In the genomic region with DNA sequence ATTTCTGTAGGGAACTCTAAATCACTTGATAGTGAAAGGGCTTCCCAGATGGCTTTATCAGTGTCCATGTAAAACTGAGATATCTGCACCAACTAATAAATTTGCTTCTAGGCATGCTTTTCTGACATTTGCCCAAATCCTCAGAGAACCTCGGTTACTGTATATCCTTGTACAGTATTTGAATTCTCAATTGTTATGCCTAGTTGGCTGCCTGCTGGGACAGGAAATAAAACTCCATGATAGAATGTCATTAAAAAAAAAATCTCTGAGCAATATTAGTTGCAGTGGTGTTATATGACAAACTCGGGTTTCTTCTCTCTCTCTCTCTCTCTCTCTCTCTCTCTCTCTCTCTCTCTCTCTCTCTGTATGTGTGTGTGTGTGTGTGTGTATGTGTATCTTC, we compare ENCODE assay signal across 22 mouse cellular contexts.
DNase-seq lines count a peak whose midpoint lies in the region; ATAC-seq and TF ChIP-seq lines count a peak whose summit lies in the region.
"Had no signal": no experiment of that assay in that cellular context is flagged by ENCODE, and none has a peak within 500 bp of the region (broad histone marks: within the 10 kb centered on the region; RNA-seq: fewer than 3 reads in every experiment).

No protein-coding gene starts in this region.

- TF ChIP-seq CTCF in lung, embryonic 14.5 days (IDR thresholded peaks at IDR 0.05; ENCODE audit: low read depth): no peak
- TF ChIP-seq CTCF in hindbrain, postnatal 0 days (IDR thresholded peaks at IDR 0.05; ENCODE audit: low read depth): no peak

- H3K27ac ChIP-seq in hindbrain, embryonic 14.5 days: peak overlapping the region; percentile 39; the same call in 1 of the 2 replicates
- no peak overlapping the region for H3K27ac ChIP-seq in hindbrain, embryonic 12.5 days
- H3K27ac ChIP-seq in lung, embryonic 14.5 days (ENCODE audit: low read depth): no peak overlapping the region
- H3K27ac ChIP-seq in hindbrain, postnatal 0 days: 0 out of 2 replicates have a peak overlapping the region, but pooled peaks have one; percentile 20
- no peak overlapping the region; the same call in 1 of the 2 replicates for H3K27ac ChIP-seq in neural tube, embryonic 14.5 days (ENCODE audit: low read depth, low read length)
- H3K27ac ChIP-seq: heart, embryonic 15.5 days; kidney, embryonic 15.5 days; liver, embryonic 13.5 days; lung, embryonic 15.5 days; stomach, embryonic 15.5 days had no signal

- intact Hi-C loops in gastrocnemius, postnatal 14 days (cut with DNase I; ENCODE audit: low total_unique reads): no loop called here

- no peak overlapping the region for H3K9ac ChIP-seq in hindbrain, embryonic 14.5 days
- H3K9ac ChIP-seq in hindbrain, embryonic 12.5 days: no peak overlapping the region
- H3K9ac ChIP-seq in lung, embryonic 14.5 days: no peak overlapping the region
- no peak overlapping the region for H3K9ac ChIP-seq in hindbrain, postnatal 0 days (replicated peaks; ENCODE audit: low read length)
- no peak overlapping the region for H3K9ac ChIP-seq in neural tube, embryonic 14.5 days (replicated peaks; ENCODE audit: low read depth, low read length)
- H3K9ac ChIP-seq: forebrain, embryonic 12.5 days; heart, embryonic 15.5 days; kidney, embryonic 15.5 days; limb, embryonic 12.5 days; liver, embryonic 13.5 days; lung, embryonic 15.5 days; stomach, embryonic 15.5 days had no signal

- H3K4me3 ChIP-seq in hindbrain, embryonic 14.5 days (replicated peaks; ENCODE audit: low read length): no peak overlapping the region
- H3K4me3 ChIP-seq in hindbrain, embryonic 12.5 days: no peak overlapping the region
- no peak overlapping the region for H3K4me3 ChIP-seq in lung, embryonic 14.5 days (ENCODE audit: low read depth, low read length)
- H3K4me3 ChIP-seq in hindbrain, postnatal 0 days (ENCODE audit: low read length): no peak overlapping the region
- H3K4me3 ChIP-seq in neural tube, embryonic 14.5 days (ENCODE audit: low read depth, low read length): no peak overlapping the region
- H3K4me3 ChIP-seq: forebrain, embryonic 12.5 days; heart, embryonic 15.5 days; kidney, embryonic 15.5 days; limb, embryonic 12.5 days; liver, embryonic 13.5 days; lung, embryonic 15.5 days; megakaryocyte, embryonic 14.5 days; stomach, embryonic 15.5 days had no signal

- DNase-seq in hindbrain, embryonic 14.5 days (ENCODE audit: low spot score): no peak
- DNase-seq in lung, embryonic 14.5 days: peak; percentile 37
- no peak for DNase-seq in lung, adult 18-20 months
- no peak for DNase-seq in hindbrain, postnatal 0 days (ENCODE audit: low spot score)
- no peak for DNase-seq in gastrocnemius, postnatal 14 days
- DNase-seq: cerebellum, adult 11-12 months; cerebellum, postnatal 10 days; heart, postnatal 36 days; liver, embryonic 13.5 days; lung, postnatal 36 days; thymus, postnatal 25 days had no signal

- H3K36me3 ChIP-seq in hindbrain, embryonic 14.5 days (replicated peaks; ENCODE audit: control insufficient read depth, insufficient read depth): no peaks in the 10 kb centered on the region
- no peaks in the 10 kb centered on the region for H3K36me3 ChIP-seq in hindbrain, embryonic 12.5 days
- no peaks in the 10 kb centered on the region for H3K36me3 ChIP-seq in lung, embryonic 14.5 days (ENCODE audit: insufficient read depth)
- no peaks in the 10 kb centered on the region for H3K36me3 ChIP-seq in hindbrain, postnatal 0 days (ENCODE audit: insufficient read depth, low read length)
- no peaks in the 10 kb centered on the region for H3K36me3 ChIP-seq in neural tube, embryonic 14.5 days (ENCODE audit: control insufficient read depth, insufficient read depth, low read length)
- H3K36me3 ChIP-seq: forebrain, embryonic 12.5 days; G1E; heart, embryonic 15.5 days; kidney, embryonic 15.5 days; limb, embryonic 12.5 days; liver, embryonic 13.5 days; lung, embryonic 15.5 days; stomach, embryonic 15.5 days had no signal

- peak overlapping the region; percentile 10; the same call in 1 of the 2 replicates for H3K4me2 ChIP-seq in hindbrain, embryonic 14.5 days (replicated peaks)
- no peak overlapping the region for H3K4me2 ChIP-seq in hindbrain, embryonic 12.5 days (replicated peaks)
- no peak overlapping the region for H3K4me2 ChIP-seq in lung, embryonic 14.5 days
- no peak overlapping the region for H3K4me2 ChIP-seq in hindbrain, postnatal 0 days (ENCODE audit: low read depth, low read length)
- H3K4me2 ChIP-seq in neural tube, embryonic 14.5 days (ENCODE audit: low read depth, low read length): no peak overlapping the region; the same call in 1 of the 2 replicates
- H3K4me2 ChIP-seq: heart, embryonic 15.5 days; kidney, embryonic 15.5 days; liver, embryonic 13.5 days; lung, embryonic 15.5 days; stomach, embryonic 15.5 days had no signal

- H3K9me3 ChIP-seq in hindbrain, embryonic 14.5 days (ENCODE audit: control insufficient read depth, low read length): no peaks in the 10 kb centered on the region
- H3K9me3 ChIP-seq in hindbrain, embryonic 12.5 days (replicated peaks): no peaks in the 10 kb centered on the region
- H3K9me3 ChIP-seq in lung, embryonic 14.5 days (ENCODE audit: low read depth, low read length): no peaks in the 10 kb centered on the region
- no peaks in the 10 kb centered on the region for H3K9me3 ChIP-seq in hindbrain, postnatal 0 days (ENCODE audit: low read length)
- no peaks in the 10 kb centered on the region for H3K9me3 ChIP-seq in neural tube, embryonic 14.5 days (ENCODE audit: control insufficient read depth, low read length)
- H3K9me3 ChIP-seq: forebrain, embryonic 12.5 days; G1E; heart, embryonic 15.5 days; limb, embryonic 12.5 days; liver, embryonic 13.5 days; lung, embryonic 15.5 days; stomach, embryonic 15.5 days had no signal

- H3K4me1 ChIP-seq in hindbrain, embryonic 14.5 days (replicated peaks; ENCODE audit: control insufficient read depth, insufficient read depth, low read length): peaks cover 8% of the 10 kb centered on the region; the same call in 1 of the 2 replicates
- H3K4me1 ChIP-seq in hindbrain, embryonic 12.5 days: peaks cover 10% of the 10 kb centered on the region
- H3K4me1 ChIP-seq in lung, embryonic 14.5 days (ENCODE audit: insufficient read depth): no peaks in the 10 kb centered on the region
- H3K4me1 ChIP-seq in hindbrain, postnatal 0 days (ENCODE audit: insufficient read depth, low read length): no peaks in the 10 kb centered on the region
- peaks cover 6% of the 10 kb centered on the region; the same call in 1 of the 2 replicates for H3K4me1 ChIP-seq in neural tube, embryonic 14.5 days (ENCODE audit: control insufficient read depth, insufficient read depth, low read length)
- H3K4me1 ChIP-seq: heart, embryonic 15.5 days; liver, embryonic 13.5 days; lung, embryonic 15.5 days; megakaryocyte, embryonic 14.5 days; stomach, embryonic 15.5 days had no signal

- WGBS in hindbrain, embryonic 14.5 days: 30% methylated on average over 2 of the region's 2 CpGs
- WGBS in hindbrain, embryonic 12.5 days: 78% methylated on average over 2 of the region's 2 CpGs
- 28% methylated on average over 2 of the region's 2 CpGs for WGBS in lung, embryonic 14.5 days
- 46% methylated on average over 2 of the region's 2 CpGs for WGBS in hindbrain, postnatal 0 days
- 19% methylated on average over 2 of the region's 2 CpGs for WGBS in neural tube, embryonic 14.5 days

- H3K27me3 ChIP-seq in hindbrain, embryonic 14.5 days (ENCODE audit: control insufficient read depth, insufficient read depth, low read length): no peaks in the 10 kb centered on the region
- H3K27me3 ChIP-seq in hindbrain, embryonic 12.5 days: no peaks in the 10 kb centered on the region
- H3K27me3 ChIP-seq in lung, embryonic 14.5 days (ENCODE audit: insufficient read depth, low read length): no peaks in the 10 kb centered on the region
- H3K27me3 ChIP-seq in hindbrain, postnatal 0 days (ENCODE audit: insufficient read depth, low read length): no peaks in the 10 kb centered on the region
- no peaks in the 10 kb centered on the region for H3K27me3 ChIP-seq in neural tube, embryonic 14.5 days (ENCODE audit: control insufficient read depth, insufficient read depth, low read length)
- H3K27me3 ChIP-seq: heart, embryonic 15.5 days; kidney, embryonic 15.5 days; limb, embryonic 12.5 days; liver, embryonic 13.5 days; lung, embryonic 15.5 days; stomach, embryonic 15.5 days had no signal

- no peak for ATAC-seq in hindbrain, embryonic 14.5 days (ENCODE audit: low FRiP score)
- ATAC-seq in hindbrain, embryonic 12.5 days (ENCODE audit: low FRiP score): no peak
- peak; percentile 64; the same call in 1 of the 2 replicates for ATAC-seq in lung, embryonic 14.5 days (ENCODE audit: insufficient read depth)
- ATAC-seq in hindbrain, postnatal 0 days: no peak
- peak; percentile 13; the same call in 1 of the 2 replicates for ATAC-seq in neural tube, embryonic 14.5 days (ENCODE audit: low read depth)
- ATAC-seq: Patski had no signal

Comparison
In these comparisons a context has a peak if more than half of its experiments do, and no peak if none do; other contexts are left out.
1. H3K27ac ChIP-seq: peak in hindbrain, embryonic 14.5 days (single experiment) and hindbrain, postnatal 0 days (single experiment); none in hindbrain, embryonic 12.5 days (single experiment), lung, embryonic 14.5 days (single experiment) and neural tube, embryonic 14.5 days (single experiment).
2. ATAC-seq: peak in lung, embryonic 14.5 days (single experiment) and neural tube, embryonic 14.5 days (single experiment); none in hindbrain, embryonic 14.5 days (single experiment), hindbrain, embryonic 12.5 days (single experiment) and hindbrain, postnatal 0 days (single experiment).